Mouse (Mus musculus) heart, postnatal 25 days (tissue): ENCODE measurements around the gene Gldn. TPM values are rescaled to one million over a fixed set of nuclear protein-coding genes. Genes with fewer than 3 reads are reported as not detected.

ENCODE experiments used
- DNase-seq: peaks from one replicate; pipeline ENCODE4 v3.0.0; 2022; ENCODE audit warnings: low spot score
- intact Hi-C: fragments of 180-260 bp; cut with DNase I; formaldehyde crosslinking; loops from one replicate; pipeline ENCODE4 v1.15.1; 2025
- total RNA-seq, 2 experiments: library from RNA; stranded (reverse); gene quantifications; 2 replicates each; pipeline ENCODE4 v1.2.3; 2021

The Gldn gene
- total RNA-seq, 2 experiments from 2014 or later: 0.06 to 0.08 TPM

- DNase-seq: no peak
- intact Hi-C loops: no loop called here
Measured at GRCm38 (mm10) chr9:54356756-54357155, 70.5 kb downstream of the Gldn start.

Other genes with a start within 250 kb of the Gldn start
- gene Tnfaip8l3, start 218.1 kb upstream of the Gldn start, total RNA-seq: under 1 TPM; 0.18 to 0.28 TPM
- not detected for gene Cyp19a1, start 18.4 kb upstream of the Gldn start, total RNA-seq
- 10 to 100 TPM; 18.5 to 20.0 TPM for gene Dmxl2, start 215.1 kb downstream of the Gldn start, total RNA-seq